Mouse (Mus musculus): ENCODE measurements around the gene Kdm5a. TPM values are rescaled to one million over a fixed set of nuclear protein-coding genes. Genes with fewer than 3 reads are reported as not detected.

Gene Kdm5a
- total and polyA plus RNA-seq, 3 experiments, result 20.8 to 35.8 (median 29.3) TPM

DNA sequence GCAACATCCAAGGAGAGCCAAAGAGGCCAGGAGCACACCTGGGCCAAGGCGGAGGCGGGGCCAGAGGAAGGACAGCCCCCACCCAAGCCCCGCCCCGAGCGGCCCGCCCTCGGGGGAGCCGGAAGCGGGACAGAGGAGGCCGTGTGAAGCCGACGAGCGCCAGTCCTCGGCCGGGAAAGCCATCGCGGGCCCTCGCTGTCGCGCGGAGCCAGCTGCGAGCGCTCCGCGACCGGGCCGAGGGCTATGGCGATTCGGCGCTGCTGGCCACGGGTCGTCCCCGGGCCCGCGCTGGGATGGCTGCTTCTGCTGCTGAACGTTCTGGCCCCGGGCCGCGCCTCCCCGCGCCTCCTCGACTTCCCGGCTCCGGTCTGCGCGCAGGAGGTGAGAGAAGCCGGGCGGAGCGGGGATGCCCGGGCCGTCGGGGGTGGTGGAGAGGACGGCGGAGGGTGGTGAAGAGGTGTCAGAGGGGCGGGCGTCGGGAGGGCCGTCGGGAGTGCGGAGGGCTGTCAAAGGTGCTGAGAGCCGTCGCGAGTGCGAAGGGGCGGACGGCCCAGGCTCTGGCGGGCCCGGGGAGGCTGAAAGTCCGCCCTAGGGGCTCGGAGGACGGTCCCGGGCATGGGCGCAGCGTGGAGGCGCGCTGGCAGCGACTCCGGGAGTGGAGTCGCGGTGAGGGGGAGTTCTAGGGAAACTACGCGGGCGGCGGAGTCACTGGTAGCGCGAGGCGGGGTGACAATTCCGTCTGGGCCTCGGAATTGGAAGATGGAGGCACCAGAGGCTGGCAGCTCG, 99.4 kb downstream of the Kdm5a start, which contains the start of gene Il17ra:
Gene Il17ra, plus strand, starts transcription at position 162 of the 786 bp plus-strand sequence.
- Histone ChIP-seq H3K9ac (ENCODE audit: insufficient read depth, low read depth) (peak within 1 kb of the TSS; percentile 96), H3K27ac (ENCODE audit: insufficient read depth, low read depth) (peak within 1 kb of the TSS; percentile 70), H3K36me3 (replicated peaks in 1 of 2; ENCODE audit: control insufficient read depth in 1 of 2, insufficient read depth in 1 of 2, low read length in 1 of 2) (peaks cover 2 to 5% of the 10 kb centered on the region in 2 experiments), H3K27me3 (replicated peaks) (no peaks in the 10 kb centered on the region), H3K4me2 (ENCODE audit: insufficient read depth, low read depth, poor library complexity, severe bottlenecking) (peak within 1 kb of the TSS; percentile 99), H3K79me2 (replicated peaks; ENCODE audit: control insufficient read depth, extremely low read depth, insufficient read depth, poor library complexity, severe bottlenecking) (peaks cover 46% of the 10 kb centered on the region), H3K4me1 (ENCODE audit: control insufficient read depth in 1 of 2, insufficient read depth in 2 of 2) (peaks cover 19 to 46% of the 10 kb centered on the region in 2 experiments), H3K4me3 (replicated peaks in 1 of 3; ENCODE audit: low read depth in 2 of 3, low read length in 2 of 3, poor library complexity in 1 of 3) (peak within 1 kb of the TSS; percentile 80 to 93 (median 85)), H3K9me3 (replicated peaks; ENCODE audit: low read length) (no peaks in the 10 kb centered on the region)
- peak; percentile 80 for DNase-seq (ENCODE audit: extremely low read depth)
- dilution Hi-C loops (cut with MboI; ENCODE audit: extremely low pct_ligation_motif_present, extremely low pct_unique_long_range_greater_than_20kb, low sequenced_read_pairs), result no loop called here
- TF ChIP-seq ZC3H11A (IDR thresholded peaks at IDR 0.05; ENCODE audit: low read depth, low read length) (no peak), MYC (IDR thresholded peaks at IDR 0.05; ENCODE audit: low read depth, low read length) (no peak), TBP (conservative IDR thresholded peaks at IDR 0.05; ENCODE audit: low read depth, low read length) (0 out of 2 replicates have a peak, but pooled peaks have one; percentile 34), POLR2AphosphoS2 (IDR thresholded peaks at IDR 0.05; ENCODE audit: low read depth, low read length) (no peak), ETS1 (conservative IDR thresholded peaks at IDR 0.05; ENCODE audit: low read depth, low read length) (no peak), TCF12 (IDR thresholded peaks at IDR 0.05; ENCODE audit: low read depth, low read length) (peak; percentile 80), EP300 (IDR thresholded peaks at IDR 0.05; ENCODE audit: low read length) (no peak), KAT2A (IDR thresholded peaks at IDR 0.05; ENCODE audit: insufficient replicate concordance, low read length) (0 out of 2 replicates have a peak, but pooled peaks have one; percentile 40), ZNF384 (IDR thresholded peaks at IDR 0.05; ENCODE audit: low read depth, low read length) (no peak), CHD2 (IDR thresholded peaks at IDR 0.05; ENCODE audit: low read length) (no peak), E2F4 (IDR thresholded peaks at IDR 0.05; ENCODE audit: insufficient replicate concordance, low read depth, low read length) (no peak), USF2 (conservative IDR thresholded peaks at IDR 0.05; ENCODE audit: low read depth, low read length) (no peak), IRF4 (IDR thresholded peaks at IDR 0.05; ENCODE audit: low read depth, low read length) (peak; percentile 54; the same call in 1 of the 2 replicates), MEF2A (IDR thresholded peaks at IDR 0.05; ENCODE audit: borderline replicate concordance, low read depth, low read length) (peak; percentile 43; the same call in 1 of the 2 replicates), UBTF (IDR thresholded peaks at IDR 0.05; ENCODE audit: low read depth, low read length) (peak; percentile 97; the same call in 1 of the 2 replicates), JUND (conservative IDR thresholded peaks at IDR 0.05; ENCODE audit: low read depth, low read length) (no peak), MAZ (IDR thresholded peaks at IDR 0.05; ENCODE audit: low read depth, low read length) (peak; percentile 10; the same call in 1 of the 2 replicates), BHLHE40 (IDR thresholded peaks at IDR 0.05; ENCODE audit: low read depth, low read length) (no peak), JUN (IDR thresholded peaks at IDR 0.05; ENCODE audit: insufficient read depth, low read depth, low read length) (no peak), ELF1 (IDR thresholded peaks at IDR 0.05; ENCODE audit: low read depth, low read length) (peak; percentile 89), SIN3A (IDR thresholded peaks at IDR 0.05; ENCODE audit: low read length) (peak; percentile 42; the same call in 1 of the 2 replicates), MXI1 (IDR thresholded peaks at IDR 0.05; ENCODE audit: low read depth, low read length) (peak; percentile 74), MAX (IDR thresholded peaks at IDR 0.05; ENCODE audit: low read length) (0 out of 2 replicates have a peak, but pooled peaks have one; percentile 31), HCFC1 (IDR thresholded peaks at IDR 0.05; ENCODE audit: low read depth, low read length) (peak; percentile 59), ZMIZ1 (IDR thresholded peaks at IDR 0.05; ENCODE audit: low read depth, low read length) (peak; percentile 91), PAX5 (IDR thresholded peaks at IDR 0.05; ENCODE audit: low read length) (no peak), RCOR1 (conservative IDR thresholded peaks at IDR 0.05; ENCODE audit: low read depth, low read length) (0 out of 2 replicates have a peak, but pooled peaks have one; percentile 18), POLR2A (IDR thresholded peaks at IDR 0.05; ENCODE audit: low read depth, low read length) (peak; percentile 92), ZKSCAN1 (IDR thresholded peaks at IDR 0.05; ENCODE audit: borderline replicate concordance, low read depth, low read length) (no peak), MAFK (IDR thresholded peaks at IDR 0.05; ENCODE audit: insufficient replicate concordance, low read length) (no peak), USF1 (IDR thresholded peaks at IDR 0.05; ENCODE audit: low read depth, low read length) (no peak), SMC3 (IDR thresholded peaks at IDR 0.05; ENCODE audit: low read depth, low read length) (no peak), CHD1 (IDR thresholded peaks at IDR 0.05; ENCODE audit: low read depth, low read length) (no peak), GABPA (IDR thresholded peaks at IDR 0.05; ENCODE audit: insufficient replicate concordance, low read depth, low read length) (no peak), CTCF (conservative IDR thresholded peaks at IDR 0.05 in 1 of 2, IDR thresholded peaks at IDR 0.05 in 1 of 2; ENCODE audit: low read depth in 2 of 2, low read length in 2 of 2) (0 out of 4 replicates have a peak, but pooled peaks of 1 of the 2 experiments have one; percentile 6), NELFE (IDR thresholded peaks at IDR 0.05; ENCODE audit: low read depth, low read length) (peak; percentile 87), RAD21 (IDR thresholded peaks at IDR 0.05; ENCODE audit: low read depth, low read length) (no peak), NRF1 (IDR thresholded peaks at IDR 0.05; ENCODE audit: low read depth, low read length) (peak; percentile 36; the same call in 1 of the 2 replicates)
- in situ Hi-C loops (cut with MboI; ENCODE audit: low pct_ligation_motif_present, low pct_unique_long_range_greater_than_20kb, low sequenced_read_pairs), result no loop called here
